Mouse (Mus musculus) stomach, postnatal 0 days (tissue): ENCODE measurements at regions not wholly inside any gene's neighbourhood (a gene's known extent, or its start where the extent isn't known, plus 50 kb on each side); places are given as distances from the start of the nearest gene placed in this dataset.

ENCODE experiments used
- CTCF ChIP-seq: IDR thresholded peaks from 2 replicates; pipeline ENCODE4 v1.5.1; 2016; ENCODE audit warnings: antibody characterized with exemption, low read depth, mild to moderate bottlenecking, moderate library complexity
- EP300 ChIP-seq: optimal IDR thresholded peaks from 2 replicates; pipeline ENCODE3; 2016; ENCODE audit warnings: antibody characterized with exemption

DNA sequence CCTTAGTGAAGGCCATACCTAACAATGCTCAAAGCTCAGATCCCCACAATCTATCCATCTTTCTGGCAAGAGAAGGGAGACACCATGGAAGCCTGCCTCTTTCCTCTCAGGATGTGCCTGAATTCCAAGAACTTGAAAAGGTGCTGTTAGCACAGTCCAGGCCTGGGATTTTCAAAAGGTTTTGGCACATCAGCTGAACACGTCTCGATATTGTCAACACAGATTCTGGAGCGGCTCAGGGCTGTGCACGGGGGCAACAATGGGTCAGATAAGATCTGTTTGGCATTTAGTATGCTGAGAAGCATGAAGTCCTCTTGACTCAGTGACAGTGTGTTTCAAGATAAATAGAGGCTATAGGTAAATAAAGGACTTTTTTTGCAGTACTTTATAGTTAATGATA, 152.8 kb downstream of the Map2k4 start:
- no peak for TF ChIP-seq CTCF
- no peak for TF ChIP-seq EP300
